In genomic region chr4:155150276-155151113, GRCm38 (mm10) we compare ENCODE assay signal across 7 mouse cellular contexts.
DNase-seq lines count a peak whose midpoint lies in the region; ATAC-seq and TF ChIP-seq lines count a peak whose summit lies in the region.

No protein-coding gene starts in this region.

- 5% methylated on average over 73 of the region's 73 CpGs for WGBS in embryonic facial prominence, embryonic 10.5 days
- 4% methylated on average over 73 of the region's 73 CpGs for WGBS in heart, embryonic 10.5 days
- WGBS in liver, embryonic 14.5 days (ENCODE audit: insufficient replicate concordance), result 4% methylated on average over 73 of the region's 73 CpGs

- H3K27ac ChIP-seq in embryonic facial prominence, embryonic 10.5 days (replicated peaks), result peak overlapping the region; percentile 89
- peak overlapping the region; percentile 91 for H3K27ac ChIP-seq in heart, embryonic 10.5 days
- no peak overlapping the region for H3K27ac ChIP-seq in liver, embryonic 14.5 days

- ATAC-seq in liver, embryonic 14.5 days (ENCODE audit: insufficient read depth), result peak; percentile 76

- TF ChIP-seq CTCF in liver, embryonic 14.5 days (IDR thresholded peaks at IDR 0.05; ENCODE audit: low read depth), result no peak

- H3K4me1 ChIP-seq in embryonic facial prominence, embryonic 10.5 days, result peaks cover 71% of the 10 kb centered on the region
- H3K4me1 ChIP-seq in heart, embryonic 10.5 days, result peaks cover 69% of the 10 kb centered on the region
- H3K4me1 ChIP-seq in liver, embryonic 14.5 days (replicated peaks; ENCODE audit: control insufficient read depth in 2 of 2, insufficient read depth in 2 of 2, low read length in 1 of 2), result peaks cover 0 to 10% of the 10 kb centered on the region in 2 experiments; a peak in 2 of 4 replicates

- no peaks in the 10 kb centered on the region for H3K9me3 ChIP-seq in embryonic facial prominence, embryonic 10.5 days
- H3K9me3 ChIP-seq in heart, embryonic 10.5 days, result no peaks in the 10 kb centered on the region
- H3K9me3 ChIP-seq in liver, embryonic 14.5 days (ENCODE audit: control insufficient read depth, low read length), result no peaks in the 10 kb centered on the region

- H3K36me3 ChIP-seq in embryonic facial prominence, embryonic 10.5 days (replicated peaks), result peaks cover 30% of the 10 kb centered on the region
- H3K36me3 ChIP-seq in heart, embryonic 10.5 days, result peaks cover 10% of the 10 kb centered on the region
- H3K36me3 ChIP-seq in liver, embryonic 14.5 days (replicated peaks; ENCODE audit: control insufficient read depth, insufficient read depth, low read depth), result no peaks in the 10 kb centered on the region
- H3K36me3 ChIP-seq in splenic B cell, adult 2 months (ENCODE audit: control insufficient read depth, insufficient read depth, low read length, poor library complexity, severe bottlenecking), result peaks cover under 1% of the 10 kb centered on the region; the same call in 1 of the 2 replicates

- H3K4me2 ChIP-seq in liver, embryonic 14.5 days (ENCODE audit: low read depth), result peak overlapping the region; percentile 66

- DNase-seq in adrenal gland, postnatal 14 days, result peak; percentile 95
- DNase-seq in embryonic facial prominence, embryonic 10.5 days (ENCODE audit: low spot score), result peak; percentile 86
- DNase-seq in heart, embryonic 10.5 days (ENCODE audit: low spot score), result peak; percentile 91
- DNase-seq in kidney, adult 9 months, result peak; percentile 88
- DNase-seq in liver, embryonic 14.5 days (ENCODE audit: low read depth in 3 of 3, low spot score in 3 of 3), result peak in 1 of 3 experiments; percentile 24
- DNase-seq in natural killer cell, adult 2 months (ENCODE audit: low spot score in 2 of 2), result peak; percentile 42 to 66
- peak; percentile 67 for DNase-seq in splenic B cell, adult 2 months (ENCODE audit: low read depth, low spot score)

- peak overlapping the region; percentile 64 for H3K4me3 ChIP-seq in embryonic facial prominence, embryonic 10.5 days
- peak overlapping the region; percentile 64 for H3K4me3 ChIP-seq in heart, embryonic 10.5 days
- H3K4me3 ChIP-seq in liver, embryonic 14.5 days (ENCODE audit: insufficient read depth in 1 of 2, low read depth in 2 of 2, low read length in 2 of 2), result peak overlapping the region; percentile 28 to 49

- no peak for TF ChIP-seq EP300 in liver, embryonic 14.5 days (IDR thresholded peaks at IDR 0.05; ENCODE audit: low read depth)

- peak overlapping the region; percentile 27; the same call in 1 of the 2 replicates for H3K9ac ChIP-seq in liver, embryonic 14.5 days (replicated peaks)

- peaks cover 33% of the 10 kb centered on the region for H3K27me3 ChIP-seq in embryonic facial prominence, embryonic 10.5 days (replicated peaks; ENCODE audit: low read depth, poor library complexity, severe bottlenecking)
- 0 out of 2 replicates have a peak, but pooled peaks cover 4% of the 10 kb centered on the region for H3K27me3 ChIP-seq in heart, embryonic 10.5 days (ENCODE audit: insufficient read depth, poor library complexity, severe bottlenecking)
- H3K27me3 ChIP-seq in liver, embryonic 14.5 days (ENCODE audit: control insufficient read depth, insufficient read depth, low read length), result peaks cover 10% of the 10 kb centered on the region
- H3K27me3 ChIP-seq in splenic B cell, adult 2 months (ENCODE audit: control insufficient read depth, insufficient read depth, low read length, poor library complexity, severe bottlenecking), result no peaks in the 10 kb centered on the region
